Mouse (Mus musculus): ENCODE data around the gene Gbf1. TPM values are rescaled to one million over a fixed set of nuclear protein-coding genes. Genes with fewer than 3 reads are reported as not detected.

The Gbf1 gene
- polyA plus RNA-seq, 1 experiment: 146 TPM

- no peak for TF ChIP-seq POLR2A (IDR thresholded peaks at IDR 0.05; ENCODE audit: low read depth, low read length)
- TF ChIP-seq CTCF (IDR thresholded peaks at IDR 0.05; ENCODE audit: extremely low read depth, insufficient read length, insufficient replicate concordance, low read depth, low read length): no peak
- Histone ChIP-seq H3K4me1 (ENCODE audit: control insufficient read depth, insufficient read depth, insufficient read length, low read length) (no peaks in the 10 kb centered on the region), H3K27ac (ENCODE audit: insufficient read depth, low read depth, low read length) (no peak overlapping the region), H3K36me3 (ENCODE audit: control insufficient read depth, insufficient read depth, low read length) (peaks cover 29% of the 10 kb centered on the region), H3K27me3 (ENCODE audit: control insufficient read depth, insufficient read depth, low read length) (no peaks in the 10 kb centered on the region), H3K4me3 (ENCODE audit: low read depth, low read length) (no peak overlapping the region)
- WGBS: 77% methylated on average over 5 of the region's 5 CpGs
These were observed 20.2 kb downstream of the Gbf1 start for GRCm38 (mm10) chr19:46172541-46172940.

- no peaks in the 10 kb centered on the region for H3K4me1 ChIP-seq (ENCODE audit: control insufficient read depth, insufficient read depth, insufficient read length, low read length)
- no peak overlapping the region for H3K27ac ChIP-seq (ENCODE audit: insufficient read depth, low read depth, low read length)
- no peak for TF ChIP-seq CTCF (IDR thresholded peaks at IDR 0.05; ENCODE audit: extremely low read depth, insufficient read length, insufficient replicate concordance, low read depth, low read length)
- no peak for TF ChIP-seq POLR2A (IDR thresholded peaks at IDR 0.05; ENCODE audit: low read depth, low read length)
- no peaks in the 10 kb centered on the region for H3K27me3 ChIP-seq (ENCODE audit: control insufficient read depth, insufficient read depth, low read length)
- no peak overlapping the region for H3K4me3 ChIP-seq (ENCODE audit: low read depth, low read length)
- H3K36me3 ChIP-seq (ENCODE audit: control insufficient read depth, insufficient read depth, low read length): peaks cover 27% of the 10 kb centered on the region
These were observed 22.9 kb downstream of the Gbf1 start for GRCm38 (mm10) chr19:46175173-46175572.

GRCm38 (mm10) chr19:46177046-46177445, 24.7 kb downstream of the Gbf1 start:
- H3K4me3 ChIP-seq (ENCODE audit: low read depth, low read length): no peak overlapping the region
- H3K27me3 ChIP-seq (ENCODE audit: control insufficient read depth, insufficient read depth, low read length): no peaks in the 10 kb centered on the region
- 44% methylated on average over 5 of the region's 5 CpGs for WGBS
- peaks cover 13% of the 10 kb centered on the region for H3K36me3 ChIP-seq (ENCODE audit: control insufficient read depth, insufficient read depth, low read length)
- no peaks in the 10 kb centered on the region for H3K4me1 ChIP-seq (ENCODE audit: control insufficient read depth, insufficient read depth, insufficient read length, low read length)
- no peak overlapping the region for H3K27ac ChIP-seq (ENCODE audit: insufficient read depth, low read depth, low read length)
- no peak for TF ChIP-seq POLR2A (IDR thresholded peaks at IDR 0.05; ENCODE audit: low read depth, low read length)
- no peak for TF ChIP-seq CTCF (IDR thresholded peaks at IDR 0.05; ENCODE audit: extremely low read depth, insufficient read length, insufficient replicate concordance, low read depth, low read length)

GRCm38 (mm10) chr19:46180274-46180673, 28.0 kb downstream of the Gbf1 start:
- no peak for TF ChIP-seq CTCF (IDR thresholded peaks at IDR 0.05; ENCODE audit: extremely low read depth, insufficient read length, insufficient replicate concordance, low read depth, low read length)
- no peak for TF ChIP-seq POLR2A (IDR thresholded peaks at IDR 0.05; ENCODE audit: low read depth, low read length)
- no peaks in the 10 kb centered on the region for H3K4me1 ChIP-seq (ENCODE audit: control insufficient read depth, insufficient read depth, insufficient read length, low read length)
- no peak overlapping the region for H3K27ac ChIP-seq (ENCODE audit: insufficient read depth, low read depth, low read length)
- H3K36me3 ChIP-seq (ENCODE audit: control insufficient read depth, insufficient read depth, low read length): 0 out of 2 replicates have a peak, but pooled peaks cover 2% of the 10 kb centered on the region
- 80% methylated on average over 2 of the region's 2 CpGs for WGBS
- H3K27me3 ChIP-seq (ENCODE audit: control insufficient read depth, insufficient read depth, low read length): no peaks in the 10 kb centered on the region
- H3K4me3 ChIP-seq (ENCODE audit: low read depth, low read length): no peak overlapping the region

GRCm38 (mm10) chr19:46182241-46182640, 29.9 kb downstream of the Gbf1 start:
- no peak for TF ChIP-seq CTCF (IDR thresholded peaks at IDR 0.05; ENCODE audit: extremely low read depth, insufficient read length, insufficient replicate concordance, low read depth, low read length)
- TF ChIP-seq POLR2A (IDR thresholded peaks at IDR 0.05; ENCODE audit: low read depth, low read length): no peak
- Histone ChIP-seq H3K27ac (ENCODE audit: insufficient read depth, low read depth, low read length) (no peak overlapping the region), H3K36me3 (ENCODE audit: control insufficient read depth, insufficient read depth, low read length) (0 out of 2 replicates have a peak, but pooled peaks cover 2% of the 10 kb centered on the region), H3K27me3 (ENCODE audit: control insufficient read depth, insufficient read depth, low read length) (no peaks in the 10 kb centered on the region), H3K4me1 (ENCODE audit: control insufficient read depth, insufficient read depth, insufficient read length, low read length) (no peaks in the 10 kb centered on the region), H3K4me3 (ENCODE audit: low read depth, low read length) (no peak overlapping the region)
- WGBS: 75% methylated on average over 3 of the region's 3 CpGs

GRCm38 (mm10) chr19:46186611-46187010, 34.3 kb downstream of the Gbf1 start:
- H3K27ac ChIP-seq (ENCODE audit: insufficient read depth, low read depth, low read length): no peak overlapping the region
- no peaks in the 10 kb centered on the region for H3K4me1 ChIP-seq (ENCODE audit: control insufficient read depth, insufficient read depth, insufficient read length, low read length)
- TF ChIP-seq CTCF (IDR thresholded peaks at IDR 0.05; ENCODE audit: extremely low read depth, insufficient read length, insufficient replicate concordance, low read depth, low read length) (no peak), POLR2A (IDR thresholded peaks at IDR 0.05; ENCODE audit: low read depth, low read length) (no peak)
- 41% methylated on average over 3 of the region's 3 CpGs for WGBS
- H3K36me3 ChIP-seq (ENCODE audit: control insufficient read depth, insufficient read depth, low read length): no peaks in the 10 kb centered on the region
- no peak overlapping the region for H3K4me3 ChIP-seq (ENCODE audit: low read depth, low read length)
- no peaks in the 10 kb centered on the region for H3K27me3 ChIP-seq (ENCODE audit: control insufficient read depth, insufficient read depth, low read length)

GRCm38 (mm10) chr19:46187203-46187602, 34.9 kb downstream of the Gbf1 start:
- no peaks in the 10 kb centered on the region for H3K27me3 ChIP-seq (ENCODE audit: control insufficient read depth, insufficient read depth, low read length)
- H3K4me3 ChIP-seq (ENCODE audit: low read depth, low read length): no peak overlapping the region
- no peaks in the 10 kb centered on the region for H3K36me3 ChIP-seq (ENCODE audit: control insufficient read depth, insufficient read depth, low read length)
- TF ChIP-seq CTCF (IDR thresholded peaks at IDR 0.05; ENCODE audit: extremely low read depth, insufficient read length, insufficient replicate concordance, low read depth, low read length) (no peak), POLR2A (IDR thresholded peaks at IDR 0.05; ENCODE audit: low read depth, low read length) (no peak)
- no peak overlapping the region for H3K27ac ChIP-seq (ENCODE audit: insufficient read depth, low read depth, low read length)
- 69% methylated on average over 2 of the region's 2 CpGs for WGBS
- H3K4me1 ChIP-seq (ENCODE audit: control insufficient read depth, insufficient read depth, insufficient read length, low read length): no peaks in the 10 kb centered on the region
